Mouse (Mus musculus) layer of hippocampus, adult 2 months (tissue): ENCODE measurements around the gene Tefm. TPM values are rescaled to one million over a fixed set of nuclear protein-coding genes. Genes with fewer than 3 reads are reported as not detected.
A peak's percentile ranks its signal among the peaks of the same experiment; 100 is the strongest.

Source experiments
- DNase-seq, 2 experiments: peaks; one replicate each; pipeline ENCODE4 v3.0.0; 2022; ENCODE audit warnings: low spot score in 2 of 2
- H3K27ac ChIP-seq: fragments of 200-600 bp; 2 replicates; pipeline ENCODE4 v1.8.1; 2022
- H3K4me3 ChIP-seq: fragments of 200-600 bp; 2 replicates; pipeline ENCODE4 v1.8.1; 2022; ENCODE audit warnings: mild to moderate bottlenecking
- CTCF ChIP-seq: fragments of 200-600 bp; conservative IDR thresholded peaks from 2 replicates; pipeline ENCODE4 v1.8.1; 2022; ENCODE audit warnings: antibody characterized with exemption, mild to moderate bottlenecking, moderate library complexity
- total RNA-seq, 2 experiments: library from RNA; stranded (reverse); gene quantifications; 2 replicates each; pipeline ENCODE4 v1.2.3; 2021

Gene Tefm
- total RNA-seq, 2 experiments from 2014 or later, result 8.8 to 10.9 TPM

GRCm38 (mm10) chr11:80134744-80135143, 7.2 kb downstream of the Tefm start:
- H3K4me3 ChIP-seq, result no peak overlapping the region
- peak overlapping the region; percentile 23; the same call in 1 of the 2 replicates for H3K27ac ChIP-seq
- TF ChIP-seq CTCF, result no peak
- peak in 1 of 2 experiments; percentile 29 for DNase-seq

GRCm38 (mm10) chr11:80132050-80132449, 9.9 kb downstream of the Tefm start:
- no peak overlapping the region for H3K4me3 ChIP-seq
- DNase-seq, result no peak
- no peak overlapping the region for H3K27ac ChIP-seq
- no peak for TF ChIP-seq CTCF

DNA sequence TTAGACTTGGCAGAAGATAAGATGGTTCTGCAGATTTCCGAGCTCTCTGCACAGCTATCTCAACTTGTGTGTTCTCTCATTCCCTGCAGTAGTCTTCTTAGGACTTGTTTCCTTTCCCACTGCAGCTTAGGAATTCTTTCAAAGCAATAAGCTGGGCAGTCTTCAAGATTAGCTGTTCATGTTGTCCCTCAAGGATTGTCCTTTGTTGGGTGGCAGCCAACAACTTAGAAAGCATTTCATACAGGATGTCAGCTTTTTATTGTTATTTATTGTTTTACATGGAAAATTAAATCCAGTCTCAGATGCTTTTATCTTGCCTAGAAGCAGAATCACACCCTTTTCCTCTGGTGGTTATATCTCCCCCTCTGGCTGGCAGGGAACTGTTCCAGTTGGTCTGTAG, 25.6 kb downstream of the Tefm start:
- TF ChIP-seq CTCF, result 0 out of 2 replicates have a peak, but pooled peaks have one; percentile 3
- DNase-seq, result no peak
- Histone ChIP-seq H3K4me3 (no peak overlapping the region), H3K27ac (no peak overlapping the region)

- H3K4me3 ChIP-seq, result no peak overlapping the region
- no peak overlapping the region for H3K27ac ChIP-seq
- no peak for TF ChIP-seq CTCF
- no peak for DNase-seq
These were observed 37.6 kb downstream of the Tefm start for GRCm38 (mm10) chr11:80104407-80104806.

GRCm38 (mm10) chr11:80101298-80101697, 40.7 kb downstream of the Tefm start:
- no peak for DNase-seq
- Histone ChIP-seq H3K4me3 (no peak overlapping the region), H3K27ac (no peak overlapping the region)
- no peak for TF ChIP-seq CTCF

DNA sequence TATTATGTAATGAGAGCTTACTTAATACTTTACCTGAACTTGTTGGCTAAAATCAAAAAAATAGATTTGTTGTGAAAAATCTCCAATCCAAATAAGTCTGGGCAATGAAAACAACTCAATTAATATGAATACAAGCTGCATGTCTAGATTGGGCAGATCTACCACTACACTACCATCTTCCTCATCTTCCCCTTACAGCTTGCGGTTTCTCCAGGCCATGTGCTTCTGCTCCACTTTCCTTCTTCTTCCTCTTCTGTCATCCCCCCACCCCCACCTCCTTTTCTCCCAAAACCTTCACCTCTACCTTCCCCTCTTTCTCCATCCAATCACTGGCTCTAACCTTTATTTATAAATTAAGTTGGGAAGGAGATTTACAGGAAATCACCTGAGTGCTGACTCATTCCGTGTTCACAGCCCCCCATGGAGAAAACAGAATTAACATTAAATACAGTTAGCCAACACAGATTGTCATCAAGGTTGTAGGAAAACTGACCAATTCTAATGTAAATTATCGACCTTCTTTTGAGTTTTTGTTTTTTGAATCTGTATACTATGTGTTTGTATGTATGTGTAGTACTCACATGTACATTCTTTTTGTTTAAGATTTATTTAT, 43.4 kb downstream of the Tefm start:
- no peak overlapping the region for H3K27ac ChIP-seq
- DNase-seq, result no peak
- TF ChIP-seq CTCF, result no peak
- no peak overlapping the region for H3K4me3 ChIP-seq

- TF ChIP-seq CTCF, result no peak
- no peak overlapping the region for H3K4me3 ChIP-seq
These were observed 51.3 kb downstream of the Tefm start for GRCm38 (mm10) chr11:80090555-80091164.

DNA sequence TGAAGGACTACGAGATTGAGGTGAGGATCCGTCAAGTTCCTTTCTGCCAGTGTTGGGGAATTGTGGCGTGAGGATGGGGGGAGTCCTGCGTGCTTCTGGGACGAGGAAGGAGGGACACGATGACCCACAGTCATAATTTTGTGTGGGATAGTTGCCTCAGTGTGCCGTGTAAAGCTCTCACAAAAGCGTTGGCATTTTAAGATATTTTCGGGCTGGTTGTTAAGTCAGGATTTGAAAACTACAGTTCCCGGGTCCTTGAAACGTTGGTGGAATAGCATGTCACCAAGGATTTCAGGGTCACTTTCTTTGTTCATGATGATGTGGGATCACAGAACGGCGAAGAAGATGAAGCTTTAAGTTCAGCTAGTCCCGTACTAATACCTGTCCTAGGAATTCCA, 52.2 kb downstream of the Tefm start:
- Histone ChIP-seq H3K27ac (no peak overlapping the region), H3K4me3 (peak overlapping the region; percentile 77)
- DNase-seq, result no peak
- TF ChIP-seq CTCF, result no peak

More at GRCm38 (mm10) chr11:80090555-80091164, 51.3 kb downstream of the Tefm start:
- H3K27ac ChIP-seq, result no peak overlapping the region
- no peak for DNase-seq

- peak within 1 kb of the TSS; percentile 11 for H3K27ac ChIP-seq
- peak; percentile 81 to 89 for DNase-seq
- peak within 1 kb of the TSS; percentile 77 for H3K4me3 ChIP-seq
These were observed 52.8 kb downstream of the Tefm start, which contains the start of gene Atad5 for GRCm38 (mm10) chr11:80088917-80089816. Atad5 (plus strand) TSS chr11:80089400.

DNA sequence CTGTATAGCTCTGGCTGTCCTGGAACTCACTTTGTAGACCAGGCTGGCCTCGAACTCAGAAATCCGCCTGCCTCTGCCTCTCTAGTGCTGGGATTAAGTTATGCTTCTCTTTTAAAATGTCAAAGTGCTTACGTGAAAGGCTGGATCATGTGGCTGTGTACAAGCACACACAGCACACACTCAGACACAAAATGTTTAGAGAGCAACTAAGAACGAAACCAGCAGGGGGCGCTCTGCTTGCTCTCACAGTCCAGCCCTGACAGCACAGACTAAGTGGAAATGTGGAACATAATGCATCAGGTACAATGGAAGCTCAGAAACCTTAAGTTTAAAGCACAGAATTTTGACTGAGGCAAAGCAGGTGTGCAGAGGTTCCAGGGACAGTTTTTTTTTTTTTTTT, 55.1 kb downstream of the Tefm start:
- Histone ChIP-seq H3K27ac (no peak overlapping the region), H3K4me3 (no peak overlapping the region)
- DNase-seq, result peak; percentile 78 to 82
- TF ChIP-seq CTCF, result peak; percentile 88

More at GRCm38 (mm10) chr11:80088917-80089816, 52.8 kb downstream of the Tefm start, which contains the start of gene Atad5:
- no peak for TF ChIP-seq CTCF

Other genes starting within 250 kb of the Tefm start
- gene Utp6, start 179.8 kb downstream of the Tefm start, total RNA-seq, result 10 to 100 TPM; 30.4 to 36.6 TPM
- gene Suz12, start 149.1 kb downstream of the Tefm start, total RNA-seq, result 10 to 100 TPM; 43.1 to 45.4 TPM
- 10 to 100 TPM; 25.7 to 26.2 TPM for gene Crlf3, start 61.2 kb downstream of the Tefm start, total RNA-seq
- 1 to 10 TPM; 3.6 to 4.2 TPM for gene Atad5, start 52.8 kb downstream of the Tefm start, total RNA-seq
- 1 to 10 TPM; 6.1 to 8.2 TPM for gene Adap2, start 11.9 kb upstream of the Tefm start, total RNA-seq
- gene Rnf135, start 41.7 kb upstream of the Tefm start, total RNA-seq, result 1 to 10 TPM; 4.1 to 4.9 TPM
- 10 to 100 TPM; 67.8 to 68.2 TPM for gene Rhot1, start 66.8 kb upstream of the Tefm start, total RNA-seq
- 10 to 100 TPM; 27.2 to 27.6 TPM for gene Rhbdl3, start 158.7 kb upstream of the Tefm start, total RNA-seq
- gene 5730455P16Rik, start 235.9 kb upstream of the Tefm start, total RNA-seq, result 10 to 100 TPM; 51.3 to 53.0 TPM
- gene Zfp207, start 241.1 kb upstream of the Tefm start, total RNA-seq, result 100 to 1,000 TPM; 151 to 152 TPM